Comparison of ENCODE assay signal across 10 mouse cellular contexts in the genomic region with DNA sequence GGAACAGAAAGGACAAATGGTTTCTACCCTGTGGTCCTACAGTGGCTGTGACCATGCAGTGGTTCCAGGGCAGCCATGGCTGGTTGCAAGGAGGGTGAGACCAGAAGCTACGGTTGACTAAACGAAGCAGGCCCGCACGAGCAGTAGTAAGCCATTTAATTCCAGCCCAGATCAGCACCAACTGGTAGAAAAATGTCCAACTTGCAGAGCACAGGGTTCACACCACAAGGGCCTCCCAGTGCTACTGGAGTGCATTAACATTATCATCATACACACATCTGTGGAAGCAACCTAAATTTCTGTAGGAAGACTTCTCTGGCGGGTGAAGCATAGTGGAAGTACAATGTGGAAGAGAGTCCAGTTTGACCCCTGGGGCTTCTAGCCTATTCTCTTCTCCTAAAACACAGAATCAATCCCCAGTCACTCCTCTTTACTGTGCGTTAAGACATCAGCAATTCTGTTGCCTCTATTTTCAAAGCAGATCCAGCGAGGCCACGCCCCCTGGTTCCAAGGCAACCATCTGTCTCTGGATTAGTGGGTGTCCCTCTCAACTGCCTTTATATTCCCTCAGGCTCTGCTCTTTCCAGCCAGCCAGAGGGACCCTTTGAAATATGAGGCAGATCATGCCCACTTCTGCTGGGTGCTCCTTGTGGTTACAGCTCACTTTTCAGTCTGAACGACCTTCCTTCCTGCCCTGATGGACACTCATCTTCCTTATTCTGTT.
A peak's percentile ranks its signal among the peaks of the same experiment; 100 is the strongest.
DNase-seq lines count a peak whose midpoint lies in the region; ATAC-seq lines count a peak whose summit lies in the region.
"Had no signal": no experiment of that assay in that cellular context is flagged by ENCODE, and none has a peak within 500 bp of the region (broad histone marks: within the 10 kb centered on the region; RNA-seq: fewer than 3 reads in every experiment).

No protein-coding gene starts in this region.

- 58% methylated on average over 9 of the region's 9 CpGs for WGBS in forebrain, embryonic 15.5 days
- WGBS in midbrain, embryonic 11.5 days = 48% methylated on average over 9 of the region's 9 CpGs
- WGBS in intestine, embryonic 16.5 days = 81% methylated on average over 9 of the region's 9 CpGs
- 77% methylated on average over 9 of the region's 9 CpGs for WGBS in kidney, embryonic 14.5 days

- DNase-seq in cerebellum, postnatal 10 days = peak; percentile 29 to 51
- DNase-seq in cerebellum, postnatal 25 days = no peak
- peak; percentile 37 for DNase-seq in adrenal gland, postnatal 14 days
- DNase-seq in midbrain, embryonic 11.5 days (ENCODE audit: low spot score, missing footprints) = no peak
- no peak for DNase-seq in heart, adult 11 months
- DNase-seq: kidney, adult 11 months; lung, postnatal 10 days had no signal

- ATAC-seq in forebrain, embryonic 15.5 days (replicated peaks) = 0 out of 2 replicates have a peak, but pooled peaks have one; percentile 46
- peak; percentile 76 for ATAC-seq in midbrain, embryonic 11.5 days (ENCODE audit: low FRiP score)
- no peak for ATAC-seq in intestine, embryonic 16.5 days
- no peak for ATAC-seq in kidney, embryonic 14.5 days (ENCODE audit: low FRiP score, low TSS enrichment)

- no peaks in the 10 kb centered on the region for H3K27me3 ChIP-seq in forebrain, embryonic 15.5 days
- no peaks in the 10 kb centered on the region for H3K27me3 ChIP-seq in midbrain, embryonic 11.5 days (ENCODE audit: control insufficient read depth, insufficient read depth, low read length)
- no peaks in the 10 kb centered on the region for H3K27me3 ChIP-seq in intestine, embryonic 16.5 days (replicated peaks; ENCODE audit: control insufficient read depth, insufficient read depth, low read length)
- no peaks in the 10 kb centered on the region for H3K27me3 ChIP-seq in kidney, embryonic 14.5 days (ENCODE audit: control insufficient read depth, insufficient read depth, low read length)

- no peaks in the 10 kb centered on the region for H3K9me3 ChIP-seq in forebrain, embryonic 15.5 days
- H3K9me3 ChIP-seq in midbrain, embryonic 11.5 days (ENCODE audit: control insufficient read depth, low read length) = no peaks in the 10 kb centered on the region; the same call in 1 of the 2 replicates
- H3K9me3 ChIP-seq in intestine, embryonic 16.5 days (ENCODE audit: control insufficient read depth, low read length) = no peaks in the 10 kb centered on the region
- no peaks in the 10 kb centered on the region for H3K9me3 ChIP-seq in kidney, embryonic 14.5 days (ENCODE audit: control insufficient read depth, low read length)

- peaks cover 29% of the 10 kb centered on the region for H3K36me3 ChIP-seq in forebrain, embryonic 15.5 days
- peaks cover 10% of the 10 kb centered on the region for H3K36me3 ChIP-seq in midbrain, embryonic 11.5 days (ENCODE audit: control insufficient read depth, insufficient read depth, low read length)
- peaks cover 15% of the 10 kb centered on the region; the same call in 1 of the 2 replicates for H3K36me3 ChIP-seq in intestine, embryonic 16.5 days (ENCODE audit: control insufficient read depth, insufficient read depth, low read length)
- peaks cover 62% of the 10 kb centered on the region for H3K36me3 ChIP-seq in kidney, embryonic 14.5 days (ENCODE audit: control insufficient read depth, insufficient read depth, low read length)

- peaks cover 19% of the 10 kb centered on the region for H3K4me1 ChIP-seq in forebrain, embryonic 15.5 days
- peaks cover 4% of the 10 kb centered on the region for H3K4me1 ChIP-seq in midbrain, embryonic 11.5 days (ENCODE audit: control insufficient read depth, insufficient read depth, low read length)
- H3K4me1 ChIP-seq in intestine, embryonic 16.5 days (ENCODE audit: control insufficient read depth, insufficient read depth, low read length) = no peaks in the 10 kb centered on the region
- no peaks in the 10 kb centered on the region for H3K4me1 ChIP-seq in kidney, embryonic 14.5 days (ENCODE audit: control insufficient read depth, insufficient read depth, low read length)

- H3K27ac ChIP-seq in forebrain, embryonic 15.5 days (replicated peaks) = no peak overlapping the region
- H3K27ac ChIP-seq in midbrain, embryonic 11.5 days (ENCODE audit: low read depth, low read length) = peak overlapping the region; percentile 72
- H3K27ac ChIP-seq in intestine, embryonic 16.5 days (ENCODE audit: low read length) = no peak overlapping the region
- H3K27ac ChIP-seq in kidney, embryonic 14.5 days (ENCODE audit: low read depth, low read length) = no peak overlapping the region

- no peak overlapping the region for H3K4me2 ChIP-seq in forebrain, embryonic 15.5 days (replicated peaks)
- H3K4me2 ChIP-seq in midbrain, embryonic 11.5 days = no peak overlapping the region
- no peak overlapping the region for H3K4me2 ChIP-seq in intestine, embryonic 16.5 days (ENCODE audit: low read depth, low read length)
- no peak overlapping the region for H3K4me2 ChIP-seq in kidney, embryonic 14.5 days (replicated peaks; ENCODE audit: low read depth, low read length)

- H3K9ac ChIP-seq in forebrain, embryonic 15.5 days (replicated peaks) = no peak overlapping the region
- no peak overlapping the region for H3K9ac ChIP-seq in midbrain, embryonic 11.5 days (ENCODE audit: low read length)
- H3K9ac ChIP-seq in intestine, embryonic 16.5 days (ENCODE audit: low read depth, low read length) = no peak overlapping the region
- H3K9ac ChIP-seq in kidney, embryonic 14.5 days (ENCODE audit: low read depth, low read length) = no peak overlapping the region

- no peak overlapping the region for H3K4me3 ChIP-seq in forebrain, embryonic 15.5 days
- H3K4me3 ChIP-seq in midbrain, embryonic 11.5 days (ENCODE audit: low read depth, low read length) = no peak overlapping the region
- no peak overlapping the region for H3K4me3 ChIP-seq in intestine, embryonic 16.5 days (ENCODE audit: low read length)
- no peak overlapping the region for H3K4me3 ChIP-seq in kidney, embryonic 14.5 days (ENCODE audit: low read length)

Comparison
In these comparisons a context has a peak if more than half of its experiments do, and no peak if none do; other contexts are left out.
1. DNase-seq: peak in cerebellum, postnatal 10 days (2 of 2) and adrenal gland, postnatal 14 days (single experiment); none in cerebellum, postnatal 25 days (0 of 2), midbrain, embryonic 11.5 days (single experiment) and heart, adult 11 months (single experiment).
2. ATAC-seq: peak in forebrain, embryonic 15.5 days (single experiment) and midbrain, embryonic 11.5 days (single experiment); none in intestine, embryonic 16.5 days (single experiment) and kidney, embryonic 14.5 days (single experiment).